Mouse (Mus musculus): ENCODE measurements at regions not wholly inside any gene's neighbourhood (a gene's known extent, or its start where the extent isn't known, plus 50 kb on each side); places are given as distances from the start of the nearest gene placed in this dataset.
"Not testable (repeated sequence)": the region's sequence is repeated elsewhere in the genome, so short reads cannot be mapped to it uniquely, and the experiment has no call there.

GRCm38 (mm10) chr14:76746282-76746681 is 189.6 kb upstream of the Serp2 start:
- DNase-seq = no peak

- DNase-seq = no peak
Observed at GRCm38 (mm10) chr14:76744674-76745433, 188.2 kb upstream of the Serp2 start.

GRCm38 (mm10) chr14:76742297-76742696 is 185.6 kb upstream of the Serp2 start:
- no peak for DNase-seq

GRCm38 (mm10) chr14:76739836-76740597 is 183.3 kb upstream of the Serp2 start:
- peak; percentile 91 for DNase-seq

- no peak for DNase-seq
Observed at GRCm38 (mm10) chr14:76735997-76736396, 179.3 kb upstream of the Serp2 start.

GRCm38 (mm10) chr14:76735107-76735506 is 178.4 kb upstream of the Serp2 start:
- DNase-seq = no peak

- no peak for DNase-seq
Observed at GRCm38 (mm10) chr14:76733258-76733823, 176.7 kb upstream of the Serp2 start.

GRCm38 (mm10) chr14:76731096-76731986 is 174.7 kb upstream of the Serp2 start:
- no peak for DNase-seq

GRCm38 (mm10) chr14:76725844-76726243 is 169.2 kb upstream of the Serp2 start:
- no peak for DNase-seq

GRCm38 (mm10) chr14:76725231-76725630 is 168.5 kb upstream of the Serp2 start:
- DNase-seq = not testable (repeated sequence)

GRCm38 (mm10) chr14:76724826-76725225 is 168.1 kb upstream of the Serp2 start:
- DNase-seq = no peak

GRCm38 (mm10) chr14:76724395-76724794 is 167.7 kb upstream of the Serp2 start:
- DNase-seq = no peak

GRCm38 (mm10) chr14:76723551-76723950 is 166.9 kb upstream of the Serp2 start:
- DNase-seq = no peak

- DNase-seq = no peak
Observed at GRCm38 (mm10) chr14:76722297-76722696, 165.6 kb upstream of the Serp2 start.

GRCm38 (mm10) chr14:76721751-76722150 is 165.1 kb upstream of the Serp2 start:
- DNase-seq = no peak

GRCm38 (mm10) chr14:76717081-76717480 is 160.4 kb upstream of the Serp2 start:
- DNase-seq = no peak

- no peak for DNase-seq
Observed at GRCm38 (mm10) chr14:76714727-76715126, 158.0 kb upstream of the Serp2 start.

GRCm38 (mm10) chr14:76713946-76714345 is 157.3 kb upstream of the Serp2 start:
- no peak for DNase-seq

GRCm38 (mm10) chr14:76708728-76709127 is 152.0 kb upstream of the Serp2 start:
- DNase-seq = no peak

- no peak for DNase-seq
Observed at GRCm38 (mm10) chr14:76703373-76703764, 146.7 kb upstream of the Serp2 start.

- DNase-seq = no peak
Observed at GRCm38 (mm10) chr14:76702709-76703372, 146.2 kb upstream of the Serp2 start.

Measured in cerebellum, adult 9-11 months (tissue).